Mouse (Mus musculus) gastrocnemius, postnatal 14 days (tissue): ENCODE data around the gene Upp2. TPM values are rescaled to one million over a fixed set of nuclear protein-coding genes. Genes with fewer than 3 reads are reported as not detected.

ENCODE experiments used
- DNase-seq: peaks from one replicate; pipeline ENCODE4 v3.0.0; 2021; ENCODE audit warnings: mixed read lengths
- intact Hi-C: fragments of 180-260 bp; cut with DNase I; formaldehyde crosslinking; loops from one replicate; pipeline ENCODE4 v1.15.1; 2025; ENCODE audit warnings: low total_unique reads
- total RNA-seq, 2 experiments: library from RNA; stranded (reverse); gene quantifications; 2 replicates each; pipeline ENCODE4 v1.2.3; 2021

Upp2 gene
- total RNA-seq, 2 experiments from 2014 or later: 0.86 to 1.3 TPM

GRCm38 (mm10) chr2:58789934-58790333, 222.8 kb downstream of the Upp2 start:
- intact Hi-C loops: no loop called here
- DNase-seq: no peak

GRCm38 (mm10) chr2:58790361-58790760, 223.3 kb downstream of the Upp2 start:
- intact Hi-C loops: no loop called here
- DNase-seq: no peak

- DNase-seq: no peak
- intact Hi-C loops: no loop called here
Measured at GRCm38 (mm10) chr2:58794489-58794888, 227.4 kb downstream of the Upp2 start.

- DNase-seq: no peak
- intact Hi-C loops: no loop called here
Measured at GRCm38 (mm10) chr2:58795432-58795831, 228.3 kb downstream of the Upp2 start.

GRCm38 (mm10) chr2:58797506-58797905, 230.4 kb downstream of the Upp2 start:
- intact Hi-C loops: no loop called here

GRCm38 (mm10) chr2:58799126-58799525, 232.0 kb downstream of the Upp2 start:
- no peak for DNase-seq
- intact Hi-C loops: no loop called here

More at GRCm38 (mm10) chr2:58797506-58797905, 230.4 kb downstream of the Upp2 start:
- DNase-seq: no peak

- DNase-seq: no peak
- intact Hi-C loops: no loop called here
Measured at GRCm38 (mm10) chr2:58799623-58800022, 232.5 kb downstream of the Upp2 start.

- no peak for DNase-seq
- intact Hi-C loops: no loop called here
Measured at GRCm38 (mm10) chr2:58812941-58813340, 245.8 kb downstream of the Upp2 start.

GRCm38 (mm10) chr2:58828910-58829600, 262.0 kb downstream of the Upp2 start:
- no peak for DNase-seq
- intact Hi-C loops: no loop called here

GRCm38 (mm10) chr2:58829981-58830742, 263.1 kb downstream of the Upp2 start:
- intact Hi-C loops: no loop called here
- no peak for DNase-seq

GRCm38 (mm10) chr2:58832253-58832980, 265.3 kb downstream of the Upp2 start:
- intact Hi-C loops: no loop called here

GRCm38 (mm10) chr2:58841021-58841420, 273.9 kb downstream of the Upp2 start:
- intact Hi-C loops: no loop called here
- DNase-seq: no peak

More at GRCm38 (mm10) chr2:58832253-58832980, 265.3 kb downstream of the Upp2 start:
- no peak for DNase-seq

GRCm38 (mm10) chr2:58842443-58842842, 275.3 kb downstream of the Upp2 start:
- DNase-seq: no peak
- intact Hi-C loops: no loop called here

Other genes with a start within 250 kb of the Upp2 start
- under 1 TPM; 0.04 to 0.94 TPM for gene Acvr1c, start 209.4 kb upstream of the Upp2 start, total RNA-seq
- gene Gm17409, start 97.2 kb upstream of the Upp2 start, total RNA-seq: not detected
- 10 to 100 TPM; 10.4 to 18.4 TPM for gene Acvr1, start 141 bp upstream of the Upp2 start, total RNA-seq